Mouse (Mus musculus) CH12.LX (cell line): ENCODE results near the gene Crabp1.

Source experiments
- BHLHE40 ChIP-seq: IDR thresholded peaks from 2 replicates; pipeline ENCODE4 v1.6.1; 2011; ENCODE audit warnings: mild to moderate bottlenecking, low read depth, low read length, improper control_type of control experiment
- CHD2 ChIP-seq: IDR thresholded peaks from 2 replicates; pipeline ENCODE4 v1.6.1; 2011; ENCODE audit warnings: low read length, improper control_type of control experiment
- CTCF ChIP-seq, 2 experiments: IDR thresholded peaks in 1 of 2; conservative IDR thresholded peaks in 1 of 2; 2 replicates each; pipeline ENCODE4 v1.5.1; 2011 to 2012; ENCODE audit warnings: low read depth in 2 of 2, low read length in 2 of 2, improper control_type of control experiment in 1 of 2, inconsistent platforms in 1 of 2, mild to moderate bottlenecking in 1 of 2, moderate library complexity in 1 of 2
- EP300 ChIP-seq: IDR thresholded peaks from 2 replicates; pipeline ENCODE4 v1.6.1; 2011; ENCODE audit warnings: low read length, improper control_type of control experiment
- HCFC1 ChIP-seq: IDR thresholded peaks from 2 replicates; pipeline ENCODE4 v1.6.1; 2012; ENCODE audit warnings: low read depth, mild to moderate bottlenecking, inconsistent platforms, low read length, improper control_type of control experiment
- KAT2A ChIP-seq: IDR thresholded peaks from 2 replicates; pipeline ENCODE4 v1.6.1; 2012; ENCODE audit warnings: low read length, improper control_type of control experiment, inconsistent platforms; ENCODE audit not compliant: insufficient replicate concordance
- MAX ChIP-seq: IDR thresholded peaks from 2 replicates; pipeline ENCODE4 v1.6.1; 2011; ENCODE audit warnings: low read length, improper control_type of control experiment
- POLR2A ChIP-seq: IDR thresholded peaks from 2 replicates; pipeline ENCODE4 v1.6.1; 2011; ENCODE audit warnings: low read depth, mild to moderate bottlenecking, improper control_type of control experiment, low read length
- ZNF384 ChIP-seq: IDR thresholded peaks from 2 replicates; pipeline ENCODE4 v1.6.1; 2012; ENCODE audit warnings: low read depth, low read length, improper control_type of control experiment, inconsistent platforms

DNA sequence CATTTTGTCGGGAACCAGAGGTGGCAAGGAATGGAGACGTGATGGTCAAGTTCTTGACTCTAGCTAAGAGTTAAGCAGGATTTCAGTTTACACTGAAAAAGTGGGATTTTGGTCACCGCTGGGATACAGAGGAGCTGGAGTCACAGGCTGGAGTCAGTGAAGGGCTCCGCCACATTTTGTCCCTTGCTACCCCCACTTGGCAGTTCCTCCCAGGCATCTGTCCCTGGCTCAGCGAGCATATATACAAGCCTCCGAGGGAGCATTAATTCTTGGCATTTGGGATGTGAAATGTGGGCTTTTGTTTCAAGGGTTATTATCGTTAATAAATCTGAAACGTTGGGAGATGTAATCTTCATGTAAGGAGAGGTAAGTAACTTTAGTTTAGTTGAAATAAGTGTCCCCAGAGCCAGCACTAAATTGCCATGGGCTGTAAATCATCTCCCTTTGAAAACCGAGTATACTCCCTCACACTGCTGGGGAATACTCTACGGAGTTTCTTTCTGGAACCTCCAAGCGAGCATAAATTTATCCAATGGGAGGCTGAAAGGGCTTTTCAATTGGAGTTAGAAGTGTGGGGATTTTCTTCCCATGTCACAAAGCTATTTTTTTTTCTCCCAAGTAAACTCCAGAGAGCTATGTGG lies 5.7 kb downstream of the Crabp1 start:
- TF ChIP-seq EP300 (no peak), ZNF384 (no peak), CTCF (conservative IDR thresholded peaks at IDR 0.05 in 1 of 2, IDR thresholded peaks at IDR 0.05 in 1 of 2; ENCODE audit: low read depth in 2 of 2, low read length in 2 of 2) (no peak), KAT2A (no peak), BHLHE40 (no peak), POLR2A (no peak), MAX (no peak), HCFC1 (no peak), CHD2 (no peak)
